ENCODE assay signal across 14 mouse cellular contexts in genomic region chr2:10293556-10294206, GRCm38 (mm10).
A peak's percentile ranks its signal among the peaks of the same experiment; 100 is the strongest.
DNase-seq lines count a peak whose midpoint lies in the region; ATAC-seq lines count a peak whose summit lies in the region.
"Had no signal": no experiment of that assay in that cellular context is flagged by ENCODE, and none has a peak within 500 bp of the region (broad histone marks: within the 10 kb centered on the region; RNA-seq: fewer than 3 reads in every experiment).

No protein-coding gene starts in this region.

- H3K36me3 ChIP-seq in forebrain, embryonic 14.5 days (ENCODE audit: control insufficient read depth, insufficient read depth, low read length) = no peaks in the 10 kb centered on the region
- H3K36me3 ChIP-seq in forebrain, embryonic 10.5 days (replicated peaks) = no peaks in the 10 kb centered on the region
- no peaks in the 10 kb centered on the region for H3K36me3 ChIP-seq in midbrain, embryonic 11.5 days (ENCODE audit: control insufficient read depth, insufficient read depth, low read length)
- H3K36me3 ChIP-seq in midbrain, embryonic 15.5 days (replicated peaks) = no peaks in the 10 kb centered on the region
- H3K36me3 ChIP-seq in kidney, embryonic 16.5 days (ENCODE audit: insufficient read depth, low read length) = no peaks in the 10 kb centered on the region
- H3K36me3 ChIP-seq: heart, embryonic 13.5 days; liver, embryonic 13.5 days had no signal

- no peaks in the 10 kb centered on the region for H3K4me1 ChIP-seq in forebrain, embryonic 14.5 days (ENCODE audit: control insufficient read depth, insufficient read depth, low read length)
- peaks cover 9% of the 10 kb centered on the region for H3K4me1 ChIP-seq in forebrain, embryonic 10.5 days
- 0 out of 2 replicates have a peak, but pooled peaks cover 2% of the 10 kb centered on the region for H3K4me1 ChIP-seq in midbrain, embryonic 11.5 days (ENCODE audit: control insufficient read depth, insufficient read depth, low read length)
- H3K4me1 ChIP-seq in midbrain, embryonic 15.5 days = no peaks in the 10 kb centered on the region; the same call in 1 of the 2 replicates
- H3K4me1 ChIP-seq in kidney, embryonic 16.5 days (ENCODE audit: insufficient read depth, low read length) = peaks cover 14% of the 10 kb centered on the region; the same call in 1 of the 2 replicates
- H3K4me1 ChIP-seq: heart, embryonic 13.5 days had no signal

- H3K4me3 ChIP-seq in forebrain, embryonic 14.5 days (ENCODE audit: low read depth, low read length) = no peak overlapping the region
- no peak overlapping the region for H3K4me3 ChIP-seq in forebrain, embryonic 10.5 days
- H3K4me3 ChIP-seq in midbrain, embryonic 11.5 days (ENCODE audit: low read depth, low read length) = no peak overlapping the region
- H3K4me3 ChIP-seq in midbrain, embryonic 15.5 days = no peak overlapping the region
- H3K4me3 ChIP-seq in kidney, embryonic 16.5 days (ENCODE audit: low read length) = no peak overlapping the region
- H3K4me3 ChIP-seq: heart, embryonic 13.5 days; liver, embryonic 13.5 days; myocyte had no signal

- H3K9ac ChIP-seq in forebrain, embryonic 14.5 days (ENCODE audit: low read length) = no peak overlapping the region
- H3K9ac ChIP-seq in midbrain, embryonic 11.5 days (ENCODE audit: low read length) = no peak overlapping the region
- H3K9ac ChIP-seq in midbrain, embryonic 15.5 days = no peak overlapping the region
- H3K9ac ChIP-seq in kidney, embryonic 16.5 days (replicated peaks; ENCODE audit: low read length) = no peak overlapping the region
- H3K9ac ChIP-seq: heart, embryonic 13.5 days; liver, embryonic 13.5 days had no signal

- DNase-seq in forebrain, embryonic 14.5 days (ENCODE audit: low spot score) = no peak
- no peak for DNase-seq in forebrain, embryonic 10.5 days (ENCODE audit: extremely low spot score, low spot score)
- peak; percentile 19 for DNase-seq in midbrain, embryonic 11.5 days (ENCODE audit: low spot score, missing footprints)
- peak; percentile 80 for DNase-seq in retina, postnatal 1 day
- DNase-seq in layer of hippocampus, adult 18-20 months (ENCODE audit: low spot score in 2 of 2) = no peak
- DNase-seq: adrenal gland, adult 8-10 months; liver, embryonic 13.5 days; right cerebral cortex, postnatal 14 days; thymus, postnatal 4 days had no signal

- ATAC-seq in forebrain, embryonic 14.5 days = peak; percentile 37; the same call in 1 of the 2 replicates
- no peak for ATAC-seq in midbrain, embryonic 11.5 days (ENCODE audit: low FRiP score)
- no peak for ATAC-seq in midbrain, embryonic 15.5 days (replicated peaks)
- peak; percentile 92 for ATAC-seq in kidney, embryonic 16.5 days (ENCODE audit: low FRiP score, low TSS enrichment)
- no peak for ATAC-seq in CD4-positive, CD25-positive, alpha-beta regulatory T cell, adult 4 months

- H3K27ac ChIP-seq in forebrain, embryonic 14.5 days (ENCODE audit: low read depth, low read length) = no peak overlapping the region
- no peak overlapping the region for H3K27ac ChIP-seq in forebrain, embryonic 10.5 days
- H3K27ac ChIP-seq in midbrain, embryonic 11.5 days (ENCODE audit: low read depth, low read length) = no peak overlapping the region
- no peak overlapping the region for H3K27ac ChIP-seq in midbrain, embryonic 15.5 days
- H3K27ac ChIP-seq in kidney, embryonic 16.5 days (ENCODE audit: low read length) = no peak overlapping the region
- H3K27ac ChIP-seq: heart, embryonic 13.5 days; liver, embryonic 13.5 days had no signal

- H3K27me3 ChIP-seq in forebrain, embryonic 14.5 days (replicated peaks; ENCODE audit: control insufficient read depth, insufficient read depth, low read length) = no peaks in the 10 kb centered on the region
- H3K27me3 ChIP-seq in forebrain, embryonic 10.5 days (ENCODE audit: poor library complexity, severe bottlenecking) = peaks cover 78% of the 10 kb centered on the region
- H3K27me3 ChIP-seq in midbrain, embryonic 11.5 days (ENCODE audit: control insufficient read depth, insufficient read depth, low read length) = no peaks in the 10 kb centered on the region
- H3K27me3 ChIP-seq in midbrain, embryonic 15.5 days (replicated peaks) = 0 out of 2 replicates have a peak, but pooled peaks cover 3% of the 10 kb centered on the region
- peaks cover 29% of the 10 kb centered on the region for H3K27me3 ChIP-seq in kidney, embryonic 16.5 days (ENCODE audit: insufficient read depth, low read length)
- H3K27me3 ChIP-seq: liver, embryonic 13.5 days had no signal

- WGBS in forebrain, embryonic 14.5 days = 13% methylated on average over 10 of the region's 10 CpGs
- 31% methylated on average over 10 of the region's 10 CpGs for WGBS in forebrain, embryonic 10.5 days
- WGBS in midbrain, embryonic 11.5 days = 48% methylated on average over 10 of the region's 10 CpGs
- WGBS in midbrain, embryonic 15.5 days = 35% methylated on average over 10 of the region's 10 CpGs
- WGBS in kidney, embryonic 16.5 days = 24% methylated on average over 10 of the region's 10 CpGs

- no peaks in the 10 kb centered on the region for H3K9me3 ChIP-seq in forebrain, embryonic 14.5 days (replicated peaks; ENCODE audit: control insufficient read depth, low read length)
- no peaks in the 10 kb centered on the region for H3K9me3 ChIP-seq in forebrain, embryonic 10.5 days
- no peaks in the 10 kb centered on the region for H3K9me3 ChIP-seq in midbrain, embryonic 11.5 days (ENCODE audit: control insufficient read depth, low read length)
- H3K9me3 ChIP-seq in midbrain, embryonic 15.5 days = no peaks in the 10 kb centered on the region
- no peaks in the 10 kb centered on the region for H3K9me3 ChIP-seq in kidney, embryonic 16.5 days (ENCODE audit: low read length)
- H3K9me3 ChIP-seq: heart, embryonic 13.5 days; liver, embryonic 13.5 days had no signal

- no peak overlapping the region for H3K4me2 ChIP-seq in forebrain, embryonic 14.5 days (ENCODE audit: low read length)
- no peak overlapping the region for H3K4me2 ChIP-seq in midbrain, embryonic 11.5 days
- no peak overlapping the region for H3K4me2 ChIP-seq in midbrain, embryonic 15.5 days
- H3K4me2 ChIP-seq in kidney, embryonic 16.5 days (replicated peaks; ENCODE audit: low read depth, low read length) = no peak overlapping the region
- H3K4me2 ChIP-seq: heart, embryonic 13.5 days; liver, embryonic 13.5 days had no signal

Comparison
In these comparisons a context has a peak if more than half of its experiments do, and no peak if none do; other contexts are left out.
1. ATAC-seq: peak in forebrain, embryonic 14.5 days (single experiment) and kidney, embryonic 16.5 days (single experiment); none in midbrain, embryonic 11.5 days (single experiment), midbrain, embryonic 15.5 days (single experiment) and CD4-positive, CD25-positive, alpha-beta regulatory T cell, adult 4 months (single experiment).
2. DNase-seq: peak in midbrain, embryonic 11.5 days (single experiment) and retina, postnatal 1 day (single experiment); none in forebrain, embryonic 14.5 days (single experiment), forebrain, embryonic 10.5 days (single experiment) and layer of hippocampus, adult 18-20 months (0 of 2).